Mouse (Mus musculus): Measurements from ENCODE around the gene Brms1.
A peak's percentile ranks its signal among the peaks of the same experiment; 100 is the strongest.

- peak; percentile 58 for TF ChIP-seq CTCF (IDR thresholded peaks at IDR 0.05; ENCODE audit: low read depth)
- no peak for TF ChIP-seq EP300 (IDR thresholded peaks at IDR 0.05; ENCODE audit: low read depth)
Measured at GRCm38 (mm10) chr19:5014961-5015398, 26.2 kb upstream of the Brms1 start.

Data from heart, postnatal 0 days (tissue).